Mouse (Mus musculus): ENCODE measurements at regions not wholly inside any gene's neighbourhood (a gene's known extent, or its start where the extent isn't known, plus 50 kb on each side); places are given as distances from the start of the nearest gene placed in this dataset.
A peak's percentile ranks its signal among the peaks of the same experiment; 100 is the strongest.

DNA sequence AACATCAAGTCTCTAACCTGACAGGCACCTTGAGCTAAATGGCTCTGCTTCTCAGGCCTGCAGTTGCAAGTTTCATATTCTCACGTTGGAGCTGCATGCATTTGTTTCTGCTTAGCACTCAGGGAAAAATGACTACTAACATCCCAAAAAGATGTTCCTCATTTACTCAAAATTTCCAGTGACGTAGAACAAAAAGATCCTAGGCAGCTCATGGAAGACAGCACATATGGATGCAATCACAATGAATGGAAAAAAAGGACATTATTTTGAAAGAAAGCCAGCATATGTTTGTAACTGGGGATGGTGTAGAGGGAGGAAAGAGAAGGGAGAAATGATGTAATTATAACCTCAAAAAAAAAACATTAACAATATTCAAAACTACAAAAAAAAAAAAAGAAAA lies 751.2 kb upstream of the Fbxo33 start:
- WGBS = 59% methylated on average over 2 of the region's 2 CpGs
- no peak for ATAC-seq (replicated peaks; ENCODE audit: low FRiP score)
- no peaks in the 10 kb centered on the region for H3K27me3 ChIP-seq

DNA sequence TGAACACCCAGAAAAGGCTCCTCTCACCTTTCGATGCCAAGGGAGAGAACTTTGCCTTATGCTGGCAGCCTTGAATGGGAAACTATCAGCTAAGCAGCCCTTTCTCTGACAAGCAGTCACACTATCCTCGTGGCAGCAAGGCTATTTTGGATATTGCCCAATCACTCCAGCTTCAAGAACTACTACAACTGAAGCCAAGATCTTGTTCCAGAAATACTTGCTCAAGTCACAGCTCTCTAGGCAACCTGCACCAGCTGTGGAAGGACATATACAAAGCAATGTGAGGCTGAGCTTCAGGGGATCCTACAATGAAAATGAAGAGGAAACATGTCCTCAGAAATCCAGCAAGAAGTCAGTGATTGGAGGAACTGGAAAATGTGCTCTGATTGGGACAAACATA lies 750.4 kb upstream of the Fbxo33 start:
- no peaks in the 10 kb centered on the region for H3K27me3 ChIP-seq
- H3K27ac ChIP-seq = no peak overlapping the region
- H3K36me3 ChIP-seq = no peaks in the 10 kb centered on the region
- 75% methylated on average over 2 of the region's 2 CpGs for WGBS
- H3K4me2 ChIP-seq = no peak overlapping the region
- no peak overlapping the region for H3K4me3 ChIP-seq (replicated peaks)
- no peak overlapping the region for H3K9ac ChIP-seq
- H3K9me3 ChIP-seq (replicated peaks) = no peaks in the 10 kb centered on the region
- no peak for ATAC-seq (replicated peaks; ENCODE audit: low FRiP score)
- H3K4me1 ChIP-seq = no peaks in the 10 kb centered on the region

More for the DNA sequence above, 751.2 kb upstream of the Fbxo33 start:
- Histone ChIP-seq H3K4me1 (no peaks in the 10 kb centered on the region), H3K9me3 (replicated peaks) (no peaks in the 10 kb centered on the region), H3K27ac (no peak overlapping the region), H3K36me3 (no peaks in the 10 kb centered on the region), H3K4me3 (replicated peaks) (no peak overlapping the region), H3K4me2 (no peak overlapping the region), H3K9ac (no peak overlapping the region)

DNA sequence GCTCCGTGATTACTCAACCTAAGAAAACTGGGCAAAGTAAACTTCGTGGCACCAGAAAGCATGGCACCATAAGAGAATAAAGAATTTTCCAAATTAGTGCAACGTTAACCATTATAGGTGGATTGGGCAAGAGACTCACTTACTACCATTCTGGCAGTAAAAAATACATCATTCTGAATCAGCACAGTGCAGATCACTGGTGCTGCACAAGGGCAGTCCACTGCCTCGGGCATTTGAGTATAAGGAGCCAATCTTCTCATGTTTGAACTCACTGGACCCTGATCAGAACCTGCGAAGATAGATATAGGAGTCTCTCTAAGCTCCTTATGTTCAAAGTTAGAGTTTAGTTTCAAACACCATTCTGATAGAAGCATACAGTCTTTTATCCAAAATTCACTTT lies 747.7 kb upstream of the Fbxo33 start:
- H3K4me1 ChIP-seq = no peaks in the 10 kb centered on the region
- WGBS = 80% methylated on average over 5 of the region's 5 CpGs
- no peak overlapping the region for H3K4me3 ChIP-seq (replicated peaks)
- H3K27me3 ChIP-seq = no peaks in the 10 kb centered on the region
- no peak for ATAC-seq (replicated peaks; ENCODE audit: low FRiP score)
- H3K9ac ChIP-seq = no peak overlapping the region
- no peak overlapping the region for H3K27ac ChIP-seq
- no peaks in the 10 kb centered on the region for H3K36me3 ChIP-seq
- no peak overlapping the region for H3K4me2 ChIP-seq
- no peaks in the 10 kb centered on the region for H3K9me3 ChIP-seq (replicated peaks)

DNA sequence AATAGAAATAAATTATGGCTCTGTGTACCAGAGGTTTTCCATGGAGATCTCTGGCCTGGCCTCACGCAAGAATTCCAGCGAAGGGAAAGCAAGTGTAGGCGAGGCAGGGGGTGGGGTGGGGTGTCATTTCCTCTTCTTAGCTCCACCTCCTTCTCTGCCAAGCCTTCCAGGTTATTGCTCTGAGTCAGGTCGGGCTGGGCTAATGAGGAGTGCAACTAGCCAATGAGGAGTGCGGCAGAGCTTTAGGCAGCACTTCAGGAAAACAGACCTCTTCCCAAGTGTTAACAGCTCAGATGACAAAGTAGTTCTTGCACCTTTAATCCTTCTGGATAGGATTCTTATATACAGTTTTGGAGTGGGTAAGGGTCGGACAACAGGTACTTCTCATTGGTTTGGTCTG lies 741.6 kb upstream of the Fbxo33 start:
- H3K4me3 ChIP-seq (replicated peaks) = no peak overlapping the region
- H3K9ac ChIP-seq = no peak overlapping the region
- H3K9me3 ChIP-seq (replicated peaks) = no peaks in the 10 kb centered on the region
- 47% methylated on average over 6 of the region's 6 CpGs for WGBS
- H3K27me3 ChIP-seq = no peaks in the 10 kb centered on the region
- H3K36me3 ChIP-seq = no peaks in the 10 kb centered on the region
- ATAC-seq (replicated peaks; ENCODE audit: low FRiP score) = 0 out of 2 replicates have a peak, but pooled peaks have one; percentile 46
- H3K27ac ChIP-seq = no peak overlapping the region
- H3K4me2 ChIP-seq = no peak overlapping the region
- H3K4me1 ChIP-seq = no peaks in the 10 kb centered on the region

DNA sequence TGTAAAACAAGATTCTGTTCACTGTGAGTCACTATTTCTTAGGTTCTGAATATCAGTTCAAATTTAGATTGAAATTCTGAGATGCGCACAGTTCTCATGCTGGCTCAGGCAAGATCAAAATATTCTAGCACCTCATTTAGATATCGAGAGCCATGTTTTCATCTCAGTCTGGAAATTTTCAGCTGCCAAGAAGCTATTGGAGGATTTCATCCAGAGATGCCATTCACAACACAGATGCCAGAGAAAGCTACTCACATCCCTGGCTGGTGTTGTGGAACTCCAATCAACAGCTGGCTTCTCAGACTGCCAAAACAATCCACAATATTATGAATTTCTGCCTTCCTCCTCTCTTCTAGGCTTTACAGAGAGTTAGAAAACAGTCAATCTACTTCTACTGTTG lies 712.9 kb upstream of the Fbxo33 start:
- 95% methylated on average over 2 of the region's 2 CpGs for WGBS
- Histone ChIP-seq H3K4me2 (no peak overlapping the region), H3K4me3 (replicated peaks) (no peak overlapping the region), H3K27ac (no peak overlapping the region), H3K9ac (no peak overlapping the region), H3K9me3 (replicated peaks) (no peaks in the 10 kb centered on the region), H3K4me1 (no peaks in the 10 kb centered on the region), H3K36me3 (no peaks in the 10 kb centered on the region), H3K27me3 (no peaks in the 10 kb centered on the region)
- ATAC-seq (replicated peaks; ENCODE audit: low FRiP score) = no peak

DNA sequence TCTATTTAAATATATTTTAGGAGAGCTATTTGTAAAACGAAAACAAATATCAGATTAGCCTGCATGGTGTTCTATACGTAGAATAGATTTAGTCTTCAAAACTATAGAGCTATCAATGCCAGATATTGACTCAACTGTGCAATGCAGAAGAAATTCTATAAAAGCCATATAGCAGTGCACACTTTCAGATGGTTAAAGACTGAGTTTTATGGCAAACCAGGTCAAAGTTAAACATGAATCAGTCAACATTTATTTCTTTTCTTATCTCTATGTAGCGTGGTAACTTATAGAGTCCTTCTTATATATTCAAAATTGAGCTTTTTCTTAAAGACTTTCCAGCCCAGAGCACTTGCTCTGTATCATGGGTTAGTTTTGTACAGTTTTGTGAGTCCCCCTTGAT lies 705.5 kb upstream of the Fbxo33 start:
- H3K27me3 ChIP-seq = no peaks in the 10 kb centered on the region
- H3K9ac ChIP-seq = no peak overlapping the region
- no peak overlapping the region for H3K4me2 ChIP-seq
- H3K27ac ChIP-seq = no peak overlapping the region
- no peak for ATAC-seq (replicated peaks; ENCODE audit: low FRiP score)
- no peaks in the 10 kb centered on the region for H3K4me1 ChIP-seq
- H3K9me3 ChIP-seq (replicated peaks) = no peaks in the 10 kb centered on the region
- no peaks in the 10 kb centered on the region for H3K36me3 ChIP-seq
- WGBS = 68% methylated on average over 3 of the region's 3 CpGs
- no peak overlapping the region for H3K4me3 ChIP-seq (replicated peaks)

DNA sequence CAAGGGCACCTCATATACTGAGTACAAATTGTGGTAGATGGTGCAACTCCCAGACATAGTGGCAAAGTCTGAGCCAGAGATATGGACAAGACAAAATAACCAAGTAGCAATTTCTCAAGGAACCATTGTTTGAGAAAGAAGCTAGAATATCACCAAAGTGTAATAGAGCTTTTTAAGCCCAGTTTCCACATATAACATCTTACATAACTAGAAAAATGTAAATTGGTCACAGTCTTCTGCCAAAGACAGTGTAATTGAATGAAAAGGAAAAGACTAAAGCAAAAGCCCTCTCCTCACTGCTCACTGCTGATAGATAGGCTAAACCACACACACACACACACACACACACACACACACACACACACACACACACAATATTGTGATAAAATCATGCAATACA lies 679.4 kb upstream of the Fbxo33 start:
- no peaks in the 10 kb centered on the region for H3K36me3 ChIP-seq
- H3K9ac ChIP-seq = no peak overlapping the region
- H3K27ac ChIP-seq = no peak overlapping the region
- no peak overlapping the region for H3K4me3 ChIP-seq (replicated peaks)
- no peaks in the 10 kb centered on the region for H3K4me1 ChIP-seq
- H3K4me2 ChIP-seq = no peak overlapping the region
- no peaks in the 10 kb centered on the region for H3K27me3 ChIP-seq
- ATAC-seq (replicated peaks; ENCODE audit: low FRiP score) = no peak
- H3K9me3 ChIP-seq (replicated peaks) = no peaks in the 10 kb centered on the region

DNA sequence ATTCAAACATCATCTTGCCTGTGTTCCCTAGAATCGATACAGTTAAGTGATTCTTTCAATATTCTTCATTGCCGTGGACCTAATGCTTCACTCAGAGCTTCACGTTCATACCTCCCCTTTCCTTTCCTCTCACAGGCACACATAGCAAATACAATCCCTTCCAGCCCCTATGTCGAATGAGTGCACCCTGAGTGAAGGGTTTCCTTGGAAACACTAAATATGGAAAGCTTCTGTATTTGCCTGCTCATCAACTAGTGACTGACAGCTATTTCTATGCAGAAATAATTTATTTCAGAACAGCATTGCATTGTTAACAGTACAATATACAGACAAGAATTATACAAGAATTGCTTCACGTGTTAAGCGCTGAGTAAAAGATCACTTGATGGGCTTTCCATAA lies 671.4 kb upstream of the Fbxo33 start:
- Histone ChIP-seq H3K9ac (no peak overlapping the region), H3K36me3 (no peaks in the 10 kb centered on the region), H3K27ac (no peak overlapping the region), H3K27me3 (no peaks in the 10 kb centered on the region), H3K4me3 (replicated peaks) (no peak overlapping the region), H3K4me1 (no peaks in the 10 kb centered on the region), H3K9me3 (replicated peaks) (no peaks in the 10 kb centered on the region), H3K4me2 (no peak overlapping the region)
- 90% methylated on average over 6 of the region's 6 CpGs for WGBS
- no peak for ATAC-seq (replicated peaks; ENCODE audit: low FRiP score)
